Mouse (Mus musculus): ENCODE results near the gene Stx18. TPM values are rescaled to one million over a fixed set of nuclear protein-coding genes. Genes with fewer than 3 reads are reported as not detected.
A peak's percentile ranks its signal among the peaks of the same experiment; 100 is the strongest.

Stx18 gene
- polyA plus RNA-seq, 1 experiment from 2014 or later, result 33.2 TPM

- H3K4me1 ChIP-seq (replicated peaks), result peaks cover 9% of the 10 kb centered on the region
- H3K27me3 ChIP-seq (replicated peaks), result no peaks in the 10 kb centered on the region
- WGBS, result 86% methylated on average over 1 of the region's 1 CpGs
- no peaks in the 10 kb centered on the region for H3K9me3 ChIP-seq (replicated peaks)
- H3K9ac ChIP-seq, result no peak overlapping the region
- H3K4me3 ChIP-seq, result no peak overlapping the region
- H3K36me3 ChIP-seq, result no peaks in the 10 kb centered on the region
- H3K27ac ChIP-seq (ENCODE audit: poor library complexity, severe bottlenecking), result no peak overlapping the region
- no peak for ATAC-seq (ENCODE audit: insufficient number of reproducible peaks, low FRiP score)
- H3K4me2 ChIP-seq, result no peak overlapping the region
Observed at GRCm38 (mm10) chr5:38080472-38080871, 41.9 kb downstream of the Stx18 start.

GRCm38 (mm10) chr5:38082589-38082988 is 44.0 kb downstream of the Stx18 start:
- no peaks in the 10 kb centered on the region for H3K9me3 ChIP-seq (replicated peaks)
- H3K27ac ChIP-seq (ENCODE audit: poor library complexity, severe bottlenecking), result no peak overlapping the region
- 70% methylated on average over 3 of the region's 3 CpGs for WGBS

GRCm38 (mm10) chr5:38083362-38083761 is 44.8 kb downstream of the Stx18 start:
- no peak for ATAC-seq (ENCODE audit: insufficient number of reproducible peaks, low FRiP score)
- no peaks in the 10 kb centered on the region for H3K27me3 ChIP-seq (replicated peaks)
- H3K4me1 ChIP-seq (replicated peaks), result peaks cover 15% of the 10 kb centered on the region
- no peak overlapping the region for H3K9ac ChIP-seq
- no peaks in the 10 kb centered on the region for H3K36me3 ChIP-seq
- 83% methylated on average over 5 of the region's 5 CpGs for WGBS
- no peak overlapping the region for H3K27ac ChIP-seq (ENCODE audit: poor library complexity, severe bottlenecking)
- H3K4me3 ChIP-seq, result no peak overlapping the region
- H3K4me2 ChIP-seq, result no peak overlapping the region
- H3K9me3 ChIP-seq (replicated peaks), result no peaks in the 10 kb centered on the region

More at GRCm38 (mm10) chr5:38082589-38082988, 44.0 kb downstream of the Stx18 start:
- Histone ChIP-seq H3K4me3 (no peak overlapping the region), H3K27me3 (replicated peaks) (no peaks in the 10 kb centered on the region), H3K36me3 (no peaks in the 10 kb centered on the region), H3K9ac (no peak overlapping the region), H3K4me1 (replicated peaks) (peaks cover 15% of the 10 kb centered on the region), H3K4me2 (no peak overlapping the region)
- no peak for ATAC-seq (ENCODE audit: insufficient number of reproducible peaks, low FRiP score)

GRCm38 (mm10) chr5:38084616-38085015 is 46.1 kb downstream of the Stx18 start:
- Histone ChIP-seq H3K27me3 (replicated peaks) (no peaks in the 10 kb centered on the region), H3K4me2 (no peak overlapping the region), H3K4me3 (no peak overlapping the region), H3K9ac (no peak overlapping the region), H3K27ac (ENCODE audit: poor library complexity, severe bottlenecking) (no peak overlapping the region), H3K4me1 (replicated peaks) (peaks cover 15% of the 10 kb centered on the region), H3K36me3 (no peaks in the 10 kb centered on the region), H3K9me3 (replicated peaks) (no peaks in the 10 kb centered on the region)
- ATAC-seq (ENCODE audit: insufficient number of reproducible peaks, low FRiP score), result no peak
- WGBS, result 49% methylated on average over 8 of the region's 8 CpGs

GRCm38 (mm10) chr5:38085561-38086392 is 47.2 kb downstream of the Stx18 start:
- Histone ChIP-seq H3K4me1 (replicated peaks) (peaks cover 23% of the 10 kb centered on the region), H3K4me2 (peak overlapping the region; percentile 3; the same call in 1 of the 2 replicates), H3K9me3 (replicated peaks) (no peaks in the 10 kb centered on the region), H3K36me3 (no peaks in the 10 kb centered on the region), H3K4me3 (no peak overlapping the region), H3K27me3 (replicated peaks) (no peaks in the 10 kb centered on the region), H3K9ac (no peak overlapping the region), H3K27ac (ENCODE audit: poor library complexity, severe bottlenecking) (no peak overlapping the region)
- no peak for ATAC-seq (ENCODE audit: insufficient number of reproducible peaks, low FRiP score)
- 14% methylated on average over 10 of the region's 10 CpGs for WGBS

GRCm38 (mm10) chr5:38090111-38090510 is 51.6 kb downstream of the Stx18 start:
- no peaks in the 10 kb centered on the region for H3K36me3 ChIP-seq
- H3K27me3 ChIP-seq (replicated peaks), result no peaks in the 10 kb centered on the region
- ATAC-seq (ENCODE audit: insufficient number of reproducible peaks, low FRiP score), result no peak
- no peak overlapping the region for H3K4me2 ChIP-seq
- WGBS, result 56% methylated on average over 3 of the region's 3 CpGs
- no peak overlapping the region for H3K4me3 ChIP-seq
- peaks cover 17% of the 10 kb centered on the region for H3K4me1 ChIP-seq (replicated peaks)
- H3K27ac ChIP-seq (ENCODE audit: poor library complexity, severe bottlenecking), result no peak overlapping the region
- H3K9ac ChIP-seq, result no peak overlapping the region
- H3K9me3 ChIP-seq (replicated peaks), result no peaks in the 10 kb centered on the region

- H3K9ac ChIP-seq, result no peak overlapping the region
- no peaks in the 10 kb centered on the region for H3K27me3 ChIP-seq (replicated peaks)
- H3K27ac ChIP-seq (ENCODE audit: poor library complexity, severe bottlenecking), result no peak overlapping the region
- WGBS, result 59% methylated on average over 3 of the region's 3 CpGs
- ATAC-seq (ENCODE audit: insufficient number of reproducible peaks, low FRiP score), result no peak
- H3K4me3 ChIP-seq, result no peak overlapping the region
- H3K36me3 ChIP-seq, result no peaks in the 10 kb centered on the region
- H3K9me3 ChIP-seq (replicated peaks), result no peaks in the 10 kb centered on the region
- no peak overlapping the region for H3K4me2 ChIP-seq
- peaks cover 14% of the 10 kb centered on the region for H3K4me1 ChIP-seq (replicated peaks)
Observed at GRCm38 (mm10) chr5:38090581-38090980, 52.0 kb downstream of the Stx18 start.

- no peak overlapping the region for H3K27ac ChIP-seq (ENCODE audit: poor library complexity, severe bottlenecking)
- no peak overlapping the region for H3K4me3 ChIP-seq
- 0 out of 2 replicates have a peak, but pooled peaks cover 9% of the 10 kb centered on the region for H3K4me1 ChIP-seq (replicated peaks)
- ATAC-seq (ENCODE audit: insufficient number of reproducible peaks, low FRiP score), result no peak
- H3K9me3 ChIP-seq (replicated peaks), result no peaks in the 10 kb centered on the region
- WGBS, result 65% methylated on average over 8 of the region's 8 CpGs
- no peaks in the 10 kb centered on the region for H3K36me3 ChIP-seq
- H3K27me3 ChIP-seq (replicated peaks), result no peaks in the 10 kb centered on the region
- no peak overlapping the region for H3K9ac ChIP-seq
- H3K4me2 ChIP-seq, result no peak overlapping the region
Observed at GRCm38 (mm10) chr5:38091046-38091965, 52.8 kb downstream of the Stx18 start.

- Histone ChIP-seq H3K27ac (ENCODE audit: poor library complexity, severe bottlenecking) (no peak overlapping the region), H3K4me2 (no peak overlapping the region), H3K4me3 (no peak overlapping the region), H3K36me3 (no peaks in the 10 kb centered on the region), H3K27me3 (replicated peaks) (no peaks in the 10 kb centered on the region), H3K4me1 (replicated peaks) (0 out of 2 replicates have a peak, but pooled peaks cover 9% of the 10 kb centered on the region), H3K9ac (no peak overlapping the region), H3K9me3 (replicated peaks) (no peaks in the 10 kb centered on the region)
- 55% methylated on average over 2 of the region's 2 CpGs for WGBS
- no peak for ATAC-seq (ENCODE audit: insufficient number of reproducible peaks, low FRiP score)
Observed at GRCm38 (mm10) chr5:38091966-38092304, 53.4 kb downstream of the Stx18 start.

- H3K27me3 ChIP-seq (replicated peaks), result no peaks in the 10 kb centered on the region
- no peaks in the 10 kb centered on the region for H3K36me3 ChIP-seq
- no peak for ATAC-seq (ENCODE audit: insufficient number of reproducible peaks, low FRiP score)
- no peak overlapping the region for H3K27ac ChIP-seq (ENCODE audit: poor library complexity, severe bottlenecking)
- H3K9me3 ChIP-seq (replicated peaks), result no peaks in the 10 kb centered on the region
- H3K4me3 ChIP-seq, result no peak overlapping the region
- WGBS, result 88% methylated on average over 2 of the region's 2 CpGs
- H3K4me1 ChIP-seq (replicated peaks), result 0 out of 2 replicates have a peak, but pooled peaks cover 13% of the 10 kb centered on the region
- H3K9ac ChIP-seq, result no peak overlapping the region
- no peak overlapping the region for H3K4me2 ChIP-seq
Observed at GRCm38 (mm10) chr5:38094331-38094730, 55.8 kb downstream of the Stx18 start.

- 70% methylated on average over 4 of the region's 4 CpGs for WGBS
- Histone ChIP-seq H3K36me3 (no peaks in the 10 kb centered on the region), H3K4me2 (no peak overlapping the region), H3K27ac (ENCODE audit: poor library complexity, severe bottlenecking) (no peak overlapping the region), H3K27me3 (replicated peaks) (no peaks in the 10 kb centered on the region), H3K9me3 (replicated peaks) (no peaks in the 10 kb centered on the region), H3K4me1 (replicated peaks) (0 out of 2 replicates have a peak, but pooled peaks cover 3% of the 10 kb centered on the region), H3K9ac (no peak overlapping the region), H3K4me3 (no peak overlapping the region)
- ATAC-seq (ENCODE audit: insufficient number of reproducible peaks, low FRiP score), result no peak
Observed at GRCm38 (mm10) chr5:38097501-38098093, 59.1 kb downstream of the Stx18 start.
